Mouse (Mus musculus): ENCODE data around the gene Tekt3. TPM values are rescaled to one million over a fixed set of nuclear protein-coding genes. Genes with fewer than 3 reads are reported as not detected.

Tekt3 gene
- polyA plus RNA-seq, 1 experiment from 2014 or later: not detected

GRCm38 (mm10) chr11:63134742-63135482 is 73.5 kb downstream of the Tekt3 start:
- H3K9ac ChIP-seq (replicated peaks): no peak overlapping the region
- peaks cover 55% of the 10 kb centered on the region for H3K4me1 ChIP-seq (replicated peaks)
- peak overlapping the region; percentile 77 for H3K4me2 ChIP-seq
- WGBS: 52% methylated on average over 15 of the region's 15 CpGs
- H3K36me3 ChIP-seq: peaks cover 37% of the 10 kb centered on the region
- no peak overlapping the region for H3K4me3 ChIP-seq (replicated peaks)
- ATAC-seq (ENCODE audit: insufficient number of reproducible peaks, insufficient read depth, low FRiP score, low TSS enrichment, low read depth): no peak
- H3K9me3 ChIP-seq: no peaks in the 10 kb centered on the region
- peak overlapping the region; percentile 83 for H3K27ac ChIP-seq
- H3K27me3 ChIP-seq: peaks cover 20% of the 10 kb centered on the region

GRCm38 (mm10) chr11:63135622-63136021 is 74.2 kb downstream of the Tekt3 start:
- no peak overlapping the region for H3K4me3 ChIP-seq (replicated peaks)
- WGBS: 7% methylated on average over 8 of the region's 8 CpGs
- H3K4me1 ChIP-seq (replicated peaks): peaks cover 48% of the 10 kb centered on the region
- peak overlapping the region; percentile 83; the same call in 1 of the 2 replicates for H3K27ac ChIP-seq
- no peaks in the 10 kb centered on the region for H3K9me3 ChIP-seq
- peak; percentile 81 for ATAC-seq (ENCODE audit: insufficient number of reproducible peaks, insufficient read depth, low FRiP score, low TSS enrichment, low read depth)
- peak overlapping the region; percentile 77 for H3K4me2 ChIP-seq
- H3K27me3 ChIP-seq: peaks cover 13% of the 10 kb centered on the region
- H3K36me3 ChIP-seq: peaks cover 38% of the 10 kb centered on the region
- H3K9ac ChIP-seq (replicated peaks): no peak overlapping the region

- no peak overlapping the region for H3K4me3 ChIP-seq (replicated peaks)
- H3K9ac ChIP-seq (replicated peaks): no peak overlapping the region
- no peak overlapping the region for H3K4me2 ChIP-seq
These were observed 74.8 kb downstream of the Tekt3 start for GRCm38 (mm10) chr11:63136205-63136604.

GRCm38 (mm10) chr11:63136836-63137416 is 75.5 kb downstream of the Tekt3 start:
- H3K27ac ChIP-seq: no peak overlapping the region
- ATAC-seq (ENCODE audit: insufficient number of reproducible peaks, insufficient read depth, low FRiP score, low TSS enrichment, low read depth): no peak
- H3K9ac ChIP-seq (replicated peaks): no peak overlapping the region
- no peak overlapping the region; the same call in 1 of the 2 replicates for H3K4me2 ChIP-seq
- H3K36me3 ChIP-seq: peaks cover 50% of the 10 kb centered on the region
- no peaks in the 10 kb centered on the region for H3K9me3 ChIP-seq
- H3K4me3 ChIP-seq (replicated peaks): no peak overlapping the region
- WGBS: 68% methylated on average over 4 of the region's 4 CpGs
- peaks cover under 1% of the 10 kb centered on the region; the same call in 1 of the 2 replicates for H3K27me3 ChIP-seq
- peaks cover 35% of the 10 kb centered on the region for H3K4me1 ChIP-seq (replicated peaks)

More at GRCm38 (mm10) chr11:63136205-63136604, 74.8 kb downstream of the Tekt3 start:
- Histone ChIP-seq H3K4me1 (replicated peaks) (peaks cover 42% of the 10 kb centered on the region), H3K36me3 (peaks cover 43% of the 10 kb centered on the region), H3K27me3 (peaks cover 7% of the 10 kb centered on the region), H3K9me3 (no peaks in the 10 kb centered on the region), H3K27ac (no peak overlapping the region)
- ATAC-seq (ENCODE audit: insufficient number of reproducible peaks, insufficient read depth, low FRiP score, low TSS enrichment, low read depth): no peak
- WGBS: 69% methylated on average over 6 of the region's 6 CpGs

GRCm38 (mm10) chr11:63138739-63139138 is 77.3 kb downstream of the Tekt3 start:
- 52% methylated on average over 3 of the region's 3 CpGs for WGBS
- H3K4me3 ChIP-seq (replicated peaks): no peak overlapping the region
- peaks cover 23% of the 10 kb centered on the region for H3K4me1 ChIP-seq (replicated peaks)
- H3K27ac ChIP-seq: no peak overlapping the region
- peaks cover 65% of the 10 kb centered on the region for H3K36me3 ChIP-seq
- H3K9me3 ChIP-seq: no peaks in the 10 kb centered on the region
- no peak overlapping the region for H3K9ac ChIP-seq (replicated peaks)
- H3K4me2 ChIP-seq: no peak overlapping the region
- no peaks in the 10 kb centered on the region; the same call in 1 of the 2 replicates for H3K27me3 ChIP-seq
- ATAC-seq (ENCODE audit: insufficient number of reproducible peaks, insufficient read depth, low FRiP score, low TSS enrichment, low read depth): no peak

GRCm38 (mm10) chr11:63142311-63142710 is 80.9 kb downstream of the Tekt3 start:
- Histone ChIP-seq H3K36me3 (peaks cover 61% of the 10 kb centered on the region), H3K9me3 (no peaks in the 10 kb centered on the region), H3K27ac (no peak overlapping the region), H3K9ac (replicated peaks) (no peak overlapping the region), H3K27me3 (no peaks in the 10 kb centered on the region), H3K4me3 (replicated peaks) (no peak overlapping the region), H3K4me1 (replicated peaks) (no peaks in the 10 kb centered on the region), H3K4me2 (no peak overlapping the region)
- 88% methylated on average over 5 of the region's 5 CpGs for WGBS
- ATAC-seq (ENCODE audit: insufficient number of reproducible peaks, insufficient read depth, low FRiP score, low TSS enrichment, low read depth): no peak

GRCm38 (mm10) chr11:63142816-63143215 is 81.4 kb downstream of the Tekt3 start:
- Histone ChIP-seq H3K27me3 (no peaks in the 10 kb centered on the region), H3K9me3 (no peaks in the 10 kb centered on the region), H3K27ac (no peak overlapping the region), H3K4me1 (replicated peaks) (no peaks in the 10 kb centered on the region), H3K4me3 (replicated peaks) (no peak overlapping the region), H3K9ac (replicated peaks) (no peak overlapping the region; the same call in 1 of the 2 replicates), H3K36me3 (peaks cover 57% of the 10 kb centered on the region), H3K4me2 (no peak overlapping the region)
- ATAC-seq (ENCODE audit: insufficient number of reproducible peaks, insufficient read depth, low FRiP score, low TSS enrichment, low read depth): no peak
- WGBS: 85% methylated on average over 4 of the region's 4 CpGs

- no peaks in the 10 kb centered on the region for H3K27me3 ChIP-seq
- no peak overlapping the region for H3K27ac ChIP-seq
- peaks cover 51% of the 10 kb centered on the region for H3K36me3 ChIP-seq
- ATAC-seq (ENCODE audit: insufficient number of reproducible peaks, insufficient read depth, low FRiP score, low TSS enrichment, low read depth): no peak
- no peaks in the 10 kb centered on the region for H3K4me1 ChIP-seq (replicated peaks)
- WGBS: 82% methylated on average over 8 of the region's 8 CpGs
- H3K9me3 ChIP-seq: no peaks in the 10 kb centered on the region
- no peak overlapping the region for H3K4me2 ChIP-seq
- no peak overlapping the region for H3K9ac ChIP-seq (replicated peaks)
- no peak overlapping the region for H3K4me3 ChIP-seq (replicated peaks)
These were observed 82.0 kb downstream of the Tekt3 start for GRCm38 (mm10) chr11:63143486-63143885.

Other genes starting within 250 kb of the Tekt3 start
- gene Trim16, start 241.4 kb upstream of the Tekt3 start, polyA plus RNA-seq (2016; fragmentation: Nextera tagmentation; extraction: Ambion mirVana): 8.3 and 10.1 TPM in 2 replicates
- 0.59 and 0.73 TPM in 2 replicates for gene Fbxw10, start 214.6 kb upstream of the Tekt3 start, polyA plus RNA-seq (2016; fragmentation: Nextera tagmentation; extraction: Ambion mirVana)
- 45.0 and 46.0 TPM in 2 replicates for gene Tvp23b, start 182.2 kb upstream of the Tekt3 start, polyA plus RNA-seq (2016; fragmentation: Nextera tagmentation; extraction: Ambion mirVana)
- gene Cdrt4, start 110.5 kb upstream of the Tekt3 start, polyA plus RNA-seq (2016; fragmentation: Nextera tagmentation; extraction: Ambion mirVana): not detected in 2 replicates
- gene Pmp22, start 67.3 kb downstream of the Tekt3 start, polyA plus RNA-seq (2016; fragmentation: Nextera tagmentation; extraction: Ambion mirVana): 56.8 and 65.1 TPM in 2 replicates